Mouse (Mus musculus): ENCODE measurements around the gene 4932438H23Rik.

4932438H23Rik gene

GRCm38 (mm10) chr16:91009942-91010529, 84.9 kb downstream of the 4932438H23Rik start:
- DNase-seq (ENCODE audit: low read depth) = peak; percentile 54

GRCm38 (mm10) chr16:91004915-91005538, 89.9 kb downstream of the 4932438H23Rik start:
- no peak for DNase-seq (ENCODE audit: low read depth)
